Mouse (Mus musculus) kidney, embryonic 14.5 days (tissue): ENCODE results near the gene Neto2. TPM values are rescaled to one million over a fixed set of nuclear protein-coding genes. Genes with fewer than 3 reads are reported as not detected.
A peak's percentile ranks its signal among the peaks of the same experiment; 100 is the strongest.

Experiments used
- ATAC-seq: fragments of 200-750 bp; cut with Nextera tagmentation; 2 replicates; pipeline ENCODE4 v1.8.0; 2017; ENCODE audit warnings: moderate number of reproducible peaks, mild to moderate bottlenecking, moderate TSS enrichment, moderate library complexity; ENCODE audit not compliant: low FRiP score, low TSS enrichment
- H3K27ac ChIP-seq: fragments of 300-500 bp; sonication (generic); 2 replicates; pipeline ENCODE4 v1.5.1; 2014; ENCODE audit warnings: low read depth, mild to moderate bottlenecking, low read length, moderate library complexity, mixed read lengths
- H3K27me3 ChIP-seq: fragments of 300-500 bp; sonication (generic); 2 replicates; pipeline ENCODE4 v1.6.1; 2014; ENCODE audit warnings: mild to moderate bottlenecking, low read length; ENCODE audit not compliant: control insufficient read depth, insufficient read depth
- H3K36me3 ChIP-seq: fragments of 300-500 bp; sonication (generic); 2 replicates; pipeline ENCODE4 v1.6.1; 2014; ENCODE audit warnings: low read length, mixed read lengths; ENCODE audit not compliant: control insufficient read depth, insufficient read depth
- H3K4me1 ChIP-seq: fragments of 300-500 bp; sonication (generic); 2 replicates; pipeline ENCODE4 v1.6.1; 2014; ENCODE audit warnings: low read length, mixed read lengths; ENCODE audit not compliant: control insufficient read depth, insufficient read depth
- H3K4me2 ChIP-seq: fragments of 300-500 bp; sonication (generic); replicated peaks from 2 replicates; pipeline ENCODE4 v1.6.1; 2014; ENCODE audit warnings: low read depth, mild to moderate bottlenecking, low read length
- H3K4me3 ChIP-seq: fragments of 300-500 bp; sonication (generic); 2 replicates; pipeline ENCODE4 v1.5.1; 2014; ENCODE audit warnings: mild to moderate bottlenecking, low read length
- H3K9ac ChIP-seq: fragments of 300-500 bp; sonication (generic); 2 replicates; pipeline ENCODE4 v1.6.1; 2014; ENCODE audit warnings: low read depth, mild to moderate bottlenecking, low read length, moderate library complexity
- H3K9me3 ChIP-seq: fragments of 300-500 bp; sonication (generic); 2 replicates; pipeline ENCODE4 v1.6.1; 2016; ENCODE audit warnings: low read length; ENCODE audit not compliant: control insufficient read depth
- WGBS: fragments of 180-500 bp; shearing (Covaris S2); extraction: QIAGEN DNeasy Blood & Tissue Kit; methylation state at CpG from one replicate; pipeline ENCODE4 v1.1.7; 2014; 5-methylcytosine and 5-hydroxymethylcytosine counted together
- polyA plus RNA-seq: library from polyadenylated mRNA; unstranded; fragments of >200 nt; fragmentation: Nextera tagmentation; extraction: Ambion mirVana; gene quantifications from 2 replicates; pipeline ENCODE4 v1.2.1, GENCODE M21; 2014

Neto2 gene
- polyA plus RNA-seq: 23.0 and 31.6 TPM in 2 replicates

DNA sequence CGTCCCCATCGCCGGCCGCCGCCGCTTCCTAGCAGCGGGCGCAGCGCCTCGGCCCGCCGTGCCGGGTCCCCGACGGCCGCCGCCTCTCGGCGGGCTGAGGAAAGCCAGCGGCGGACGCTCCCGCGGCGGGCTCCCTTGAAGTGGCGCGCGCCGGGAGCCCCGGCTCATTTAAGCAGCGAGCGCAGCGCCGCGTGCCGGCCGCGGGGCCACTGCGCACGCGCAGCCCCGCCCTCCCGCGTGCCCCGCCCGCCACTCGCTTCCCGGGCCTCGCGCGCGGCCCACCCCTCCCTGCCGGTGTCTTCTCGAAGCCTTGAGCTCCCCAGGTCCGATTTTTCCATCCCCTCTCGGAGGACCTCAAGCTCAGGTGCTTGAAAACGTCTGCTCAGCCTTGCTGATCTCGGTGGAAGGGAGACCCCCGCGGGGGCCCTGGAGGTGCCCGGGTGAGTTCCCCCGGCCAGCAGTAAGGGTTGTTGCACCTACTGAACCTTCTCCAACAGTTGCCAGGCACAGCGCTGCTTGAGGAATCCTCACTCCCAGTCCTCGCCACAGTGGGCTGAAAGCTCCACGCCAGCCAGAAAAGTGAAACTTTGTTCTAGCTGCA lies at the start of gene Neto2:
Gene Neto2 (minus strand): TSS at position 174 of the 601 bp plus-strand sequence.
- Histone ChIP-seq H3K9ac (peak within 1 kb of the TSS; percentile 85), H3K36me3 (no peaks in the 10 kb centered on the region), H3K27me3 (no peaks in the 10 kb centered on the region; the same call in none of the 2 replicates), H3K9me3 (no peaks in the 10 kb centered on the region), H3K27ac (peak within 1 kb of the TSS; percentile 88), H3K4me3 (peak within 1 kb of the TSS; percentile 75), H3K4me2 (peak within 1 kb of the TSS; percentile 84), H3K4me1 (no peaks in the 10 kb centered on the region)
- 6% methylated on average over 51 of the region's 65 CpGs for WGBS
- peak; percentile 94 for ATAC-seq

DNA sequence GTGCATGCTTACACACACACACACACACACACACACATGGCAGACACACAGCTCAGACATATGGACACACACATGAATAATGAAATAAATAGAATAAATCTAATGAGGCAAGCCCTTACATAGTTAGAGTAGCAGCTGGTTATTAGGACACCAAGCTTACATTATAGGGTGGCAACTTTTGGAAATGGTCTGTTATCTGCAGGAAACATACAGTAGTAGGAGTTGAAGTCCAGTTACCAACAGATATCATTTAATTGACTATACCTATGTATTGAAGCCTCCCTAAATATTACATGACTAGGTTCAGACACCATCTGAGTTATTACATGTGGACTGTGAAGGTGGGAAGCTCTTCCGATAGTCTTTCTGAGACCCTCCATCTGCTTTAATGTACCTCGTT lies 44.3 kb upstream of the Neto2 start:
- Histone ChIP-seq H3K4me1 (no peaks in the 10 kb centered on the region), H3K27ac (no peak overlapping the region), H3K4me2 (no peak overlapping the region), H3K4me3 (no peak overlapping the region), H3K27me3 (no peaks in the 10 kb centered on the region), H3K36me3 (no peaks in the 10 kb centered on the region), H3K9me3 (no peaks in the 10 kb centered on the region), H3K9ac (no peak overlapping the region)
- 92% methylated on average over 2 of the region's 2 CpGs for WGBS
- no peak for ATAC-seq

DNA sequence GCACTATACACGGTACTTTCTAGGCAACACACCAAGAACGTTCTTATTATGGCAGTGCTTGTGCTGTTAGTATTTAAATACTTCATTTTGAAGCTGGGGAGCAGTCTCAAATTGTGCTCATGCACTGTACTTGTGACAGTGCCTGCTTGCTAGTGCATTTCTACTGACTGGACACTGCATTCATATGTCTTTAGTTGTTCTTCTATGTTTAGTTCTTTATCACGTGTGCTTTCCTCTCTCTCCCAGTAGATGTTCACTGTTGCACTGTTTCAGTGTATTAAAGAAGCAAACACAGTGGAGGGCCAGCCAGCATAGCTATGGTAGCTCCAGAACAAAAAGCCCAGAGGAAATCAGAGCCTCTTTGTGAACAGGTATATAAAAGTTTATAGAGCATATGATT lies 29.8 kb upstream of the Neto2 start:
- ATAC-seq: no peak
- H3K27me3 ChIP-seq: no peaks in the 10 kb centered on the region
- H3K4me3 ChIP-seq: no peak overlapping the region
- H3K4me1 ChIP-seq: no peaks in the 10 kb centered on the region
- peaks cover 3% of the 10 kb centered on the region for H3K36me3 ChIP-seq
- no peak overlapping the region for H3K4me2 ChIP-seq
- 90% methylated on average over 3 of the region's 3 CpGs for WGBS
- no peak overlapping the region for H3K9ac ChIP-seq
- H3K9me3 ChIP-seq: no peaks in the 10 kb centered on the region
- H3K27ac ChIP-seq: no peak overlapping the region

DNA sequence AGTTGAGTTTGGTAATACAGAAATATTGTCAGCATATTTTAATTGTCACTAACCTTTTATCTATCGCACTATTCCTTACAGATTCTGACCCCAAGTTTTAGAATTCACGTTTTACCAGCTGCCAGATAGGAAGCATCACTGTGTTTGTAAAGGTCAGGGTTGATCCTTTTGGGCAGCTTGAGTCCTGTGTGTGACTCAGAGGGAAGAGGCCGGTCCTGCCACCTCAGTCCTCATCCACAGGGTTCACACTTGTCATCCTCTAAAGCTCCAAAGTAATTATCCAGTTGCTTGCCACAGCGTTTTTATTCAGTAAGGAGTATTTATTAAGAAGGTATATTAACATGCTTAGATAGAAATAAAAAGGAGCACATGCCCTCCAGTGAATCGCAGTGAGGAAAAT lies 16.5 kb upstream of the Neto2 start:
- Histone ChIP-seq H3K4me1 (no peaks in the 10 kb centered on the region), H3K27me3 (no peaks in the 10 kb centered on the region), H3K9ac (no peak overlapping the region), H3K9me3 (no peaks in the 10 kb centered on the region), H3K36me3 (peaks cover 5% of the 10 kb centered on the region), H3K4me3 (no peak overlapping the region), H3K4me2 (no peak overlapping the region), H3K27ac (no peak overlapping the region)
- no peak for ATAC-seq
- WGBS: 79% methylated on average over 5 of the region's 5 CpGs

DNA sequence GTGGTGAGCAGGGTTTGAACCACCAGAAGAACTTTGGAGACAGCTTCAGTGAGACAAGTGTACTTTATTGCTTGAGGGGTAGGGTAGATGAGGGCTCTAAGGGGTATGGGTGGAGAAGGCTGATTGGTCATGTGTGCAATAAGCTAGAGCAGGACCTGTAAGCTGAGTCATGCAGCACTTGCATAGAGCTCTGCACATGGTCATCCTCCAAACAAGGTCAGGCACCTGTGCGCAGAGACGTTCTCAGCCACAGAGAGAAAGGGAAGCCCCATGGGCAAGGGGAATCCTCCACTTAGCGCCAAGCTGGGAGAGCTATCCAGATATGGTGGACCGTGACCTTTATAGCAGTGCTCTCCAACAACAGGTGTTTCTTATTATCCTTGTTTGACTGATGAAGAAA lies 16.0 kb upstream of the Neto2 start:
- ATAC-seq: no peak
- no peak overlapping the region for H3K4me3 ChIP-seq
- H3K9me3 ChIP-seq: no peaks in the 10 kb centered on the region
- no peak overlapping the region for H3K27ac ChIP-seq
- H3K36me3 ChIP-seq: peaks cover 5% of the 10 kb centered on the region
- H3K4me1 ChIP-seq: no peaks in the 10 kb centered on the region
- 88% methylated on average over 4 of the region's 4 CpGs for WGBS
- H3K9ac ChIP-seq: no peak overlapping the region
- H3K4me2 ChIP-seq: no peak overlapping the region
- H3K27me3 ChIP-seq: no peaks in the 10 kb centered on the region

DNA sequence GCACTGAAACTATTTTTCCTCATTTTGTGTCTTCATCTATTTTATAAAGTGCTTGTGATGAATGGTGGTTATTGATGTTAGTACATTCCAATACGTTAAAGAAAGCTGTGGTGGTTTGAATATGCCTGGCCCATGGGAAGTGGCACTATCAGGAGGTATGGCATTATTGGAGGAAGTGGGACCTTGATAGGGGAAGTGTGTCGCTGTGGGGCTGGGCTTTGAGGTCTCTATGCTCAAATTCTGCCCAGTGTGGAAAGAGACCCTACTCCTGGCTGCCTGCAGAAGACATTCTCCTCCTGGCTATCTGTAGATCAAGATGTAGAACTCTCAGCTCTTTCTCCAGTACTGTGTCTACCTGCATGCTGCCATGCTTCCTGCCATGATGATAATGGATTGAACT lies 6.3 kb upstream of the Neto2 start:
- Histone ChIP-seq H3K9ac (no peak overlapping the region), H3K4me3 (no peak overlapping the region), H3K36me3 (no peaks in the 10 kb centered on the region), H3K4me2 (no peak overlapping the region), H3K4me1 (no peaks in the 10 kb centered on the region), H3K27ac (no peak overlapping the region), H3K9me3 (no peaks in the 10 kb centered on the region), H3K27me3 (no peaks in the 10 kb centered on the region; the same call in none of the 2 replicates)
- WGBS: 69% methylated on average over 2 of the region's 2 CpGs
- no peak for ATAC-seq

DNA sequence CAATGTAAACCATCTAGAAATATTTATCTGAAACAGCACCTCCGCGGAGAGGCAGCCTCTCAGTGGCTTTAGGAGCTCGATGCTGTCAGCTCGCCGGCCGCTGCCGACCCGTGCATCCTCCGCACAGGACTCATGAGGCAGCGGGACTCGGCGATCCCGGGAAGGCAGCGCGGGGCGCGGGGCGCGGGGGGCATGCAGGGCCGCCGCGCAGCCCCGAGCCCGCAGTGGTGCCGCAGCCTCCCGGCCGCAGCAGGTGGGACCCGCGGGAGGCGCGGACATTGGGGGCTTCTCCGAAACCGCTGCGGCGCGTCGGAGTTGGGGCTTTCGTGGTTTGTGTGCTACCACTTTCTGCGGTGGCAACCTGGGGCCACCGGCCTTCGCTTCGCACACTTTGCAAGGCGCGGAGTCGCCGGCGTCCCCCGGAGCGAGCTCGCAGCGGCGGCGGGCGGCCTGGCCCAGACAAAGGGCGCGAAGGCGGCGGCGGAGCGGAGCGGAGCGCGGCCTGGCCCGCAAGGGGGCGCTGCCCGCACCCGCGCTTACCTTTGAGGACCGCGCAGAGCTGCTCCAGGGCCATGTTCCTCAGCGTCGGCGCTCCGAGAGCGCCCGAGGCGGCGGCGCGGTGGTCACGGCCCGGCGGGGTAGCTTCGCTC lies 498 bp downstream of the Neto2 start:
- H3K27me3 ChIP-seq: no peaks in the 10 kb centered on the region; the same call in none of the 2 replicates
- no peaks in the 10 kb centered on the region for H3K9me3 ChIP-seq
- H3K4me3 ChIP-seq: peak overlapping the region; percentile 75
- no peaks in the 10 kb centered on the region for H3K4me1 ChIP-seq
- ATAC-seq: peak; percentile 97
- peak overlapping the region; percentile 88 for H3K27ac ChIP-seq
- peak overlapping the region; percentile 84 for H3K4me2 ChIP-seq
- no peaks in the 10 kb centered on the region for H3K36me3 ChIP-seq
- under 1% methylated on average over 75 of the region's 84 CpGs for WGBS
- H3K9ac ChIP-seq: peak overlapping the region; percentile 85

DNA sequence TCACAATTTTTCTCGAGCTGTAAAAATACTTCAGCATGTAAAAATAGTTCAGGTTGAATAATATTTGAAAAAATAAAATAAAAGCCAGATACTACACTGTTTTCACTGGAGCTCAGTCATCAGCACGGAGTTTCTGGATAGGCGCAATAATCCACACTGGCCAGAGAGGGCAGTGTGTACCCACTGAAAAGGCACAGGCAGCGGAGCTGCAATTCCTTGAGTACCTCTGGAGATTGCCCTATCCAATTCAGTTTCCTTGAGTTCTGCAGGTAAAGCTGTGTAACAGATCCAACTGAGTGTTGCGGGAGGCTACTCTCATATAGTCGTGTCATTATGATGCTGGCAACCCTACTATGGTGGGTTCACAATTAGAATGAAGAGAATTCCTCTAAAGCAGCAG lies 1.7 kb downstream of the Neto2 start:
- peak; percentile 56 for ATAC-seq
- H3K4me3 ChIP-seq: peak overlapping the region; percentile 23; the same call in 1 of the 2 replicates
- 1% methylated on average over 6 of the region's 6 CpGs for WGBS

DNA sequence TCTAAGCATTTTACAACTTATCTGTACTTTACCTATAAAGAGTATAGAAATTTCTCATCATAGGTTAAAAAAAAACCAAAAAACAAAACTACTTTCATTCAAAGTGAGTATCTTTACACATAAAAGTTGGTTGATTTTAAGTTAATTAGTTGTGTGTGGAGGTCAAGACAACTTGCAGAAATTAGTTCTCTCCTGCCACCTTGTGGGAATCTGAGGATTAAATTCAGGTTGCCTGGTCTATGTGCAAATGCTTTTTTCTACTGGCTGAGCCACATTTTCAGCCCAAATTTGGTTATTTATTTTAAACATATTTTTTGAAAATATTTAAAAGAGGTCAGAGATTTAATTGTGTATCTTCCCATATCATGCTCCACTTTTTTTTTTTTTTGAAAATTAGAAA lies 35.6 kb downstream of the Neto2 start:
- Histone ChIP-seq H3K4me2 (no peak overlapping the region), H3K27me3 (no peaks in the 10 kb centered on the region), H3K27ac (no peak overlapping the region), H3K4me1 (no peaks in the 10 kb centered on the region), H3K9ac (no peak overlapping the region), H3K4me3 (no peak overlapping the region), H3K36me3 (no peaks in the 10 kb centered on the region; the same call in 1 of the 2 replicates), H3K9me3 (no peaks in the 10 kb centered on the region)
- no peak for ATAC-seq

More for the DNA sequence above, 1.7 kb downstream of the Neto2 start:
- Histone ChIP-seq H3K27me3 (no peaks in the 10 kb centered on the region; the same call in 1 of the 2 replicates), H3K9me3 (no peaks in the 10 kb centered on the region), H3K4me1 (no peaks in the 10 kb centered on the region), H3K36me3 (no peaks in the 10 kb centered on the region), H3K27ac (no peak overlapping the region), H3K9ac (no peak overlapping the region), H3K4me2 (peak overlapping the region; percentile 38)
